Mouse (Mus musculus): ENCODE results near the gene Ccnk. TPM values are rescaled to one million over a fixed set of nuclear protein-coding genes. Genes with fewer than 3 reads are reported as not detected.

The Ccnk gene
- polyA plus RNA-seq, 1 experiment from 2014 or later: 2.2 TPM

- Histone ChIP-seq H3K4me1 (ENCODE audit: control insufficient read depth, insufficient read depth, low read length) (no peaks in the 10 kb centered on the region), H3K9ac (ENCODE audit: low read depth, low read length) (no peak overlapping the region), H3K36me3 (ENCODE audit: control insufficient read depth, insufficient read depth, low read length) (peaks cover 13% of the 10 kb centered on the region), H3K4me2 (ENCODE audit: low read length) (no peak overlapping the region), H3K27ac (ENCODE audit: low read length) (no peak overlapping the region), H3K9me3 (replicated peaks; ENCODE audit: control insufficient read depth, low read length, poor library complexity, severe bottlenecking) (no peaks in the 10 kb centered on the region), H3K27me3 (ENCODE audit: control insufficient read depth, insufficient read depth, low read depth, low read length) (no peaks in the 10 kb centered on the region), H3K4me3 (ENCODE audit: low read depth, low read length) (no peak overlapping the region)
- ATAC-seq: no peak
These were observed 19.5 kb upstream of the Ccnk start for GRCm38 (mm10) chr12:108159863-108160262.

DNA sequence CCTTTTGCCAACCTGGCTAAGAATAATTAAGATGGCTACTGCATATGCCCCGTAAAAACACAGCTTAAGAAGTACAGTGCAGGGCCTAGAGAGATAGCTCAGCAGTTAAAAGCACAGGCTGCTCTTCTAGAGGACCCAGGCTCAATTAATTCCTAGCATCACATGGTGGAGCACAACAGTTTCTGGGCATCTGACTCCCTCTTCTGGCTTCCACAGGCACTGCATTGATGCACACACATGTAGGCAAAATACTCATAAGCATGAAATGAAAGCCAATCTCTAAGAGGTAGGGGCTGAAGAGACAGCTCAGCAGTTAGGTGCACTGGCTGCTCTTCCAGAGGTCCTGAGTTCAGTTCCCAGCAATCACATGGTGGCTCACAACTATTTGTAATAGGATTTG, 17.3 kb upstream of the Ccnk start:
- Histone ChIP-seq H3K36me3 (ENCODE audit: control insufficient read depth, insufficient read depth, low read length) (peaks cover 13% of the 10 kb centered on the region), H3K4me1 (ENCODE audit: control insufficient read depth, insufficient read depth, low read length) (no peaks in the 10 kb centered on the region), H3K9me3 (replicated peaks; ENCODE audit: control insufficient read depth, low read length, poor library complexity, severe bottlenecking) (no peaks in the 10 kb centered on the region), H3K27ac (ENCODE audit: low read length) (no peak overlapping the region), H3K4me2 (ENCODE audit: low read length) (no peak overlapping the region), H3K27me3 (ENCODE audit: control insufficient read depth, insufficient read depth, low read depth, low read length) (no peaks in the 10 kb centered on the region), H3K9ac (ENCODE audit: low read depth, low read length) (no peak overlapping the region), H3K4me3 (ENCODE audit: low read depth, low read length) (no peak overlapping the region)
- ATAC-seq: no peak
- 92% methylated on average over 1 of the region's 1 CpGs for WGBS

GRCm38 (mm10) chr12:108163706-108164105, 15.7 kb upstream of the Ccnk start:
- H3K9me3 ChIP-seq (replicated peaks; ENCODE audit: control insufficient read depth, low read length, poor library complexity, severe bottlenecking): no peaks in the 10 kb centered on the region
- no peak for ATAC-seq
- WGBS: 75% methylated on average over 3 of the region's 3 CpGs
- H3K9ac ChIP-seq (ENCODE audit: low read depth, low read length): no peak overlapping the region
- peaks cover 10% of the 10 kb centered on the region; the same call in 1 of the 2 replicates for H3K36me3 ChIP-seq (ENCODE audit: control insufficient read depth, insufficient read depth, low read length)
- no peak overlapping the region for H3K27ac ChIP-seq (ENCODE audit: low read length)
- H3K4me3 ChIP-seq (ENCODE audit: low read depth, low read length): no peak overlapping the region
- H3K4me2 ChIP-seq (ENCODE audit: low read length): no peak overlapping the region
- no peaks in the 10 kb centered on the region for H3K4me1 ChIP-seq (ENCODE audit: control insufficient read depth, insufficient read depth, low read length)
- no peaks in the 10 kb centered on the region for H3K27me3 ChIP-seq (ENCODE audit: control insufficient read depth, insufficient read depth, low read depth, low read length)

- Histone ChIP-seq H3K9ac (ENCODE audit: low read depth, low read length) (no peak overlapping the region), H3K36me3 (ENCODE audit: control insufficient read depth, insufficient read depth, low read length) (no peaks in the 10 kb centered on the region), H3K27ac (ENCODE audit: low read length) (no peak overlapping the region), H3K4me1 (ENCODE audit: control insufficient read depth, insufficient read depth, low read length) (peaks cover 3% of the 10 kb centered on the region; the same call in 1 of the 2 replicates), H3K4me2 (ENCODE audit: low read length) (no peak overlapping the region), H3K4me3 (ENCODE audit: low read depth, low read length) (no peak overlapping the region), H3K27me3 (ENCODE audit: control insufficient read depth, insufficient read depth, low read depth, low read length) (no peaks in the 10 kb centered on the region), H3K9me3 (replicated peaks; ENCODE audit: control insufficient read depth, low read length, poor library complexity, severe bottlenecking) (no peaks in the 10 kb centered on the region)
- 83% methylated on average over 3 of the region's 3 CpGs for WGBS
- ATAC-seq: no peak
These were observed 10.5 kb upstream of the Ccnk start for GRCm38 (mm10) chr12:108168909-108169308.

- Histone ChIP-seq H3K27me3 (ENCODE audit: control insufficient read depth, insufficient read depth, low read depth, low read length) (no peaks in the 10 kb centered on the region), H3K36me3 (ENCODE audit: control insufficient read depth, insufficient read depth, low read length) (no peaks in the 10 kb centered on the region), H3K27ac (ENCODE audit: low read length) (no peak overlapping the region), H3K4me3 (ENCODE audit: low read depth, low read length) (no peak overlapping the region), H3K9ac (ENCODE audit: low read depth, low read length) (no peak overlapping the region), H3K4me2 (ENCODE audit: low read length) (no peak overlapping the region), H3K9me3 (replicated peaks; ENCODE audit: control insufficient read depth, low read length, poor library complexity, severe bottlenecking) (no peaks in the 10 kb centered on the region), H3K4me1 (ENCODE audit: control insufficient read depth, insufficient read depth, low read length) (peaks cover 3% of the 10 kb centered on the region; the same call in 1 of the 2 replicates)
- ATAC-seq: no peak
- WGBS: 99% methylated on average over 3 of the region's 3 CpGs
These were observed 8.9 kb upstream of the Ccnk start for GRCm38 (mm10) chr12:108170467-108170866.

- Histone ChIP-seq H3K4me3 (ENCODE audit: low read depth, low read length) (no peak overlapping the region), H3K9ac (ENCODE audit: low read depth, low read length) (no peak overlapping the region), H3K36me3 (ENCODE audit: control insufficient read depth, insufficient read depth, low read length) (no peaks in the 10 kb centered on the region), H3K4me1 (ENCODE audit: control insufficient read depth, insufficient read depth, low read length) (peaks cover 3% of the 10 kb centered on the region; the same call in 1 of the 2 replicates), H3K4me2 (ENCODE audit: low read length) (no peak overlapping the region), H3K27ac (ENCODE audit: low read length) (no peak overlapping the region), H3K9me3 (replicated peaks; ENCODE audit: control insufficient read depth, low read length, poor library complexity, severe bottlenecking) (no peaks in the 10 kb centered on the region), H3K27me3 (ENCODE audit: control insufficient read depth, insufficient read depth, low read depth, low read length) (no peaks in the 10 kb centered on the region)
- no peak for ATAC-seq
These were observed 8.0 kb upstream of the Ccnk start for GRCm38 (mm10) chr12:108171336-108171735.

DNA sequence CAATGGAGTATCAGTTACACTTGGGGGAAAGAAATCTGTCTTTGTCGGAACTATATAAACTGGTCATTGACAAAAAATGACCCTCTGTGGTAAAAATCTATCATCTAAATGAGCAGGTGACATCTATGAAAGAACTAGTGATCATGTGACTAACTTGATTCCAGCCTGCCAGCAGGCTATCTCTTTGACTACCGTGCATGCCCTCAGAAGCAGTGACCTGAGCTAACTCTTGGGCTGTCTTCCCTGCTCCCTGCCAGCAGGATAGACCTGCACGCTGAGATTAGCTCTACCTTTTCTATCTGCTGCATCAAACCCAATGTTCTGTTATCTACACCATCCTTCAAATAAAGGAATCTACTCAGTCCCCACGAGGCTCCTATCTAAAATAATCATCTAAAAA, 6.7 kb upstream of the Ccnk start:
- no peak overlapping the region for H3K4me2 ChIP-seq (ENCODE audit: low read length)
- H3K36me3 ChIP-seq (ENCODE audit: control insufficient read depth, insufficient read depth, low read length): no peaks in the 10 kb centered on the region
- no peaks in the 10 kb centered on the region for H3K27me3 ChIP-seq (ENCODE audit: control insufficient read depth, insufficient read depth, low read depth, low read length)
- H3K4me3 ChIP-seq (ENCODE audit: low read depth, low read length): no peak overlapping the region
- peaks cover 12% of the 10 kb centered on the region for H3K4me1 ChIP-seq (ENCODE audit: control insufficient read depth, insufficient read depth, low read length)
- ATAC-seq: no peak
- H3K9me3 ChIP-seq (replicated peaks; ENCODE audit: control insufficient read depth, low read length, poor library complexity, severe bottlenecking): no peaks in the 10 kb centered on the region
- 62% methylated on average over 4 of the region's 4 CpGs for WGBS
- no peak overlapping the region for H3K9ac ChIP-seq (ENCODE audit: low read depth, low read length)
- no peak overlapping the region for H3K27ac ChIP-seq (ENCODE audit: low read length)

GRCm38 (mm10) chr12:108174606-108175505, 4.5 kb upstream of the Ccnk start:
- no peak overlapping the region for H3K4me2 ChIP-seq (ENCODE audit: low read length)
- no peaks in the 10 kb centered on the region for H3K27me3 ChIP-seq (ENCODE audit: control insufficient read depth, insufficient read depth, low read depth, low read length)
- no peak overlapping the region for H3K9ac ChIP-seq (ENCODE audit: low read depth, low read length)
- H3K27ac ChIP-seq (ENCODE audit: low read length): no peak overlapping the region
- H3K36me3 ChIP-seq (ENCODE audit: control insufficient read depth, insufficient read depth, low read length): no peaks in the 10 kb centered on the region
- H3K4me3 ChIP-seq (ENCODE audit: low read depth, low read length): no peak overlapping the region
- H3K4me1 ChIP-seq (ENCODE audit: control insufficient read depth, insufficient read depth, low read length): peaks cover 19% of the 10 kb centered on the region
- ATAC-seq: no peak
- 85% methylated on average over 8 of the region's 8 CpGs for WGBS
- H3K9me3 ChIP-seq (replicated peaks; ENCODE audit: control insufficient read depth, low read length, poor library complexity, severe bottlenecking): no peaks in the 10 kb centered on the region

DNA sequence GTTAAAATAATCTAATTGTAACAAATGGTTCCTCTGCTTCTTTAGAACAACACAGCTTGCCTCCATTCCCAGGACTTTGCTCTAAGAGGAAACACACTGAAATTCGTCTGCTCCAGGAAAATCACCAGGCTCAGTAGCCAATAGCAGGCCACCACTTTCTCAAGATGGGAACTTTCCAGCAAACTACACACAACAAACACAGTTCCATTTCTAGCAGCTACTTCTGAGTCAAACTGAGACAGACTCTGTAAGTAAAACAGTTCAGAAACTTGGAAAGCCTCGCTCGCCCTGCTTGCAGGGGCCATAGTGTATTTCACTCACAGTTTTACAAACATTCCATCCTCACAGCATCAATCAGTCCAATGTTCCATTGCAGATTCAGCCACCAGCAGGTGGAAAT, 3.0 kb upstream of the Ccnk start:
- ATAC-seq: no peak
- no peak overlapping the region for H3K4me3 ChIP-seq (ENCODE audit: low read depth, low read length)
- no peak overlapping the region for H3K4me2 ChIP-seq (ENCODE audit: low read length)
- no peak overlapping the region for H3K27ac ChIP-seq (ENCODE audit: low read length)
- WGBS: 78% methylated on average over 3 of the region's 3 CpGs
- no peaks in the 10 kb centered on the region for H3K36me3 ChIP-seq (ENCODE audit: control insufficient read depth, insufficient read depth, low read length)
- no peaks in the 10 kb centered on the region for H3K9me3 ChIP-seq (replicated peaks; ENCODE audit: control insufficient read depth, low read length, poor library complexity, severe bottlenecking)
- H3K27me3 ChIP-seq (ENCODE audit: control insufficient read depth, insufficient read depth, low read depth, low read length): no peaks in the 10 kb centered on the region
- no peak overlapping the region for H3K9ac ChIP-seq (ENCODE audit: low read depth, low read length)
- H3K4me1 ChIP-seq (ENCODE audit: control insufficient read depth, insufficient read depth, low read length): peaks cover 29% of the 10 kb centered on the region
